Mouse (Mus musculus) retina, postnatal 7 days (tissue): ENCODE results near the gene Inf2.

Experiments
- DNase-seq: peaks from one replicate; pipeline ENCODE4 v3.0.0-alpha.2; 2012; ENCODE audit warnings: low read depth, low spot score

Inf2 gene

GRCm38 (mm10) chr12:112588426-112589256 is at the start of gene Inf2:
TSS of gene Inf2 (plus strand) at chr12:112588784.
- DNase-seq, result no peak

GRCm38 (mm10) chr12:112539466-112539965 is 49.1 kb upstream of the Inf2 start:
- DNase-seq, result no peak

GRCm38 (mm10) chr12:112540321-112540720 is 48.3 kb upstream of the Inf2 start:
- no peak for DNase-seq

- no peak for DNase-seq
Measured at GRCm38 (mm10) chr12:112541483-112542091, 47.0 kb upstream of the Inf2 start.

GRCm38 (mm10) chr12:112542257-112542919 is 46.2 kb upstream of the Inf2 start:
- DNase-seq, result no peak

GRCm38 (mm10) chr12:112542920-112543300 is 45.7 kb upstream of the Inf2 start:
- peak; percentile 82 for DNase-seq

- no peak for DNase-seq
Measured at GRCm38 (mm10) chr12:112543941-112544340, 44.6 kb upstream of the Inf2 start.

- DNase-seq, result no peak
Measured at GRCm38 (mm10) chr12:112544946-112545701, 43.5 kb upstream of the Inf2 start.

GRCm38 (mm10) chr12:112546110-112546509 is 42.5 kb upstream of the Inf2 start:
- no peak for DNase-seq

GRCm38 (mm10) chr12:112549287-112549686 is 39.3 kb upstream of the Inf2 start:
- DNase-seq, result no peak

GRCm38 (mm10) chr12:112551861-112552375 is 36.7 kb upstream of the Inf2 start:
- peak; percentile 79 for DNase-seq

- DNase-seq, result no peak
Measured at GRCm38 (mm10) chr12:112552520-112552919, 36.1 kb upstream of the Inf2 start.

GRCm38 (mm10) chr12:112554900-112555299 is 33.7 kb upstream of the Inf2 start:
- no peak for DNase-seq

- DNase-seq, result no peak
Measured at GRCm38 (mm10) chr12:112556531-112557060, 32.0 kb upstream of the Inf2 start.

GRCm38 (mm10) chr12:112557219-112557618 is 31.4 kb upstream of the Inf2 start:
- no peak for DNase-seq

GRCm38 (mm10) chr12:112559231-112559630 is 29.4 kb upstream of the Inf2 start:
- no peak for DNase-seq

GRCm38 (mm10) chr12:112559671-112560070 is 28.9 kb upstream of the Inf2 start:
- no peak for DNase-seq

GRCm38 (mm10) chr12:112560176-112560797 is 28.3 kb upstream of the Inf2 start:
- DNase-seq, result no peak

GRCm38 (mm10) chr12:112561163-112561562 is 27.4 kb upstream of the Inf2 start:
- DNase-seq, result no peak

- DNase-seq, result no peak
Measured at GRCm38 (mm10) chr12:112562462-112562861, 26.1 kb upstream of the Inf2 start.

- no peak for DNase-seq
Measured at GRCm38 (mm10) chr12:112563011-112563410, 25.6 kb upstream of the Inf2 start.
